Mouse (Mus musculus) layer of hippocampus, adult 2 months (tissue): ENCODE data around the gene Naa30. TPM values are rescaled to one million over a fixed set of nuclear protein-coding genes. Genes with fewer than 3 reads are reported as not detected.
A peak's percentile ranks its signal among the peaks of the same experiment; 100 is the strongest.

Experiments
- DNase-seq, 2 experiments: peaks; one replicate each; pipeline ENCODE4 v3.0.0; 2022; ENCODE audit warnings: low spot score in 2 of 2
- H3K27ac ChIP-seq: fragments of 200-600 bp; 2 replicates; pipeline ENCODE4 v1.8.1; 2022
- H3K4me3 ChIP-seq: fragments of 200-600 bp; 2 replicates; pipeline ENCODE4 v1.8.1; 2022; ENCODE audit warnings: mild to moderate bottlenecking
- CTCF ChIP-seq: fragments of 200-600 bp; conservative IDR thresholded peaks from 2 replicates; pipeline ENCODE4 v1.8.1; 2022; ENCODE audit warnings: antibody characterized with exemption, mild to moderate bottlenecking, moderate library complexity
- total RNA-seq, 2 experiments: library from RNA; stranded (reverse); gene quantifications; 2 replicates each; pipeline ENCODE4 v1.2.3; 2021

The Naa30 gene
- total RNA-seq, 2 experiments from 2014 or later, result 38.5 to 45.2 TPM

GRCm38 (mm10) chr14:49238206-49238605, 66.2 kb downstream of the Naa30 start:
- Histone ChIP-seq H3K4me3 (no peak overlapping the region), H3K27ac (no peak overlapping the region)
- DNase-seq, result peak; percentile 70 to 71
- TF ChIP-seq CTCF, result peak; percentile 86

Other genes starting within 250 kb of the Naa30 start
- gene Ap5m1, start 106.1 kb upstream of the Naa30 start, total RNA-seq, result 10 to 100 TPM; 20.4 to 23.0 TPM
- gene Exoc5, start 105.6 kb upstream of the Naa30 start, total RNA-seq, result 10 to 100 TPM; 52.2 to 55.6 TPM
- gene ccdc198, start 73.2 kb downstream of the Naa30 start, total RNA-seq, result not detected